Mouse (Mus musculus) ES-E14 (cell line): ENCODE measurements around the gene Wdr43. TPM values are rescaled to one million over a fixed set of nuclear protein-coding genes. Genes with fewer than 3 reads are reported as not detected.

Source experiments
- DNase-seq: peaks from one replicate; pipeline ENCODE4 v3.0.0-alpha.2; 2013; ENCODE audit warnings: low read depth, low spot score
- H3K27ac ChIP-seq: 2 replicates; pipeline ENCODE4 v1.5.1; 2012; ENCODE audit warnings: low read depth, mild to moderate bottlenecking, low read length, moderate library complexity, mixed read lengths; ENCODE audit not compliant: poor library complexity, insufficient read depth, severe bottlenecking
- H3K36me3 ChIP-seq: 2 replicates; pipeline ENCODE4 v1.6.1; 2012; ENCODE audit warnings: mild to moderate bottlenecking, low read length, moderate library complexity, mixed read lengths; ENCODE audit not compliant: control insufficient read depth, poor library complexity, insufficient read depth, severe bottlenecking
- H3K4me1 ChIP-seq, 2 experiments: fragments of 150-350 bp in 1 of 2; sonication (generic) in 1 of 2; 2 replicates each; pipeline ENCODE4 v1.6.1; 2012; ENCODE audit warnings: low read length in 2 of 2, mild to moderate bottlenecking in 1 of 2, mixed read lengths in 1 of 2; ENCODE audit not compliant: control insufficient read depth in 2 of 2, insufficient read depth in 2 of 2, poor library complexity in 1 of 2
- H3K4me3 ChIP-seq, 2 experiments: fragments of 150-350 bp in 1 of 2; sonication (generic) in 1 of 2; 2 replicates each; pipeline ENCODE4 v1.5.1; 2012; ENCODE audit warnings: low read length in 2 of 2, low read depth in 1 of 2, mild to moderate bottlenecking in 1 of 2, mixed read lengths in 1 of 2; ENCODE audit not compliant: insufficient read depth in 1 of 2, poor library complexity in 1 of 2, severe bottlenecking in 1 of 2
- H3K9ac ChIP-seq: 2 replicates; pipeline ENCODE4 v1.6.1; 2012; ENCODE audit warnings: low read depth, mild to moderate bottlenecking, low read length, mixed read lengths; ENCODE audit not compliant: poor library complexity, insufficient read depth, severe bottlenecking
- H3K9me3 ChIP-seq: fragments of 150-350 bp; sonication (generic); 2 replicates; pipeline ENCODE4 v1.6.1; 2012; ENCODE audit warnings: low read depth, mild to moderate bottlenecking, low read length; ENCODE audit not compliant: control insufficient read depth, insufficient read depth
- CHD2 ChIP-seq: IDR thresholded peaks from 2 replicates; pipeline ENCODE4 v1.6.1; 2014; ENCODE audit warnings: mild to moderate bottlenecking, low read depth, low read length, inconsistent platforms
- HCFC1 ChIP-seq: IDR thresholded peaks from 2 replicates; pipeline ENCODE4 v1.6.1; 2012; ENCODE audit warnings: low read length, inconsistent platforms, borderline replicate concordance; ENCODE audit not compliant: insufficient read depth
- MAFK ChIP-seq: IDR thresholded peaks from 2 replicates; pipeline ENCODE4 v1.6.1; 2014; ENCODE audit warnings: mild to moderate bottlenecking, low read depth, low read length, inconsistent platforms; ENCODE audit not compliant: insufficient read depth
- ZC3H11A ChIP-seq: IDR thresholded peaks from 2 replicates; pipeline ENCODE4 v1.6.1; 2012; ENCODE audit warnings: low read depth, mild to moderate bottlenecking, inconsistent platforms, low read length, borderline replicate concordance
- ZNF384 ChIP-seq: IDR thresholded peaks from 2 replicates; pipeline ENCODE4 v1.6.1; 2012; ENCODE audit warnings: low read depth, low read length, inconsistent platforms
- in situ Hi-C, 2 experiments: fragments of 600-800 bp; cut with MboI; formaldehyde crosslinking; loops; one replicate each; pipeline ENCODE4 v1.15.1; 2025; ENCODE audit warnings: low sequenced_read_pairs in 2 of 2, inconsistent platforms in 1 of 2; ENCODE audit not compliant: unreplicated experiment in 2 of 2
- total RNA-seq: library from RNA; depleted of rRNA; stranded (reverse); fragments of 300-350 nt; gene quantifications from 2 replicates; pipeline ENCODE4 v1.2.3, GENCODE M21; 2012

The Wdr43 gene
- total RNA-seq, 1 experiment: 264 TPM

DNA sequence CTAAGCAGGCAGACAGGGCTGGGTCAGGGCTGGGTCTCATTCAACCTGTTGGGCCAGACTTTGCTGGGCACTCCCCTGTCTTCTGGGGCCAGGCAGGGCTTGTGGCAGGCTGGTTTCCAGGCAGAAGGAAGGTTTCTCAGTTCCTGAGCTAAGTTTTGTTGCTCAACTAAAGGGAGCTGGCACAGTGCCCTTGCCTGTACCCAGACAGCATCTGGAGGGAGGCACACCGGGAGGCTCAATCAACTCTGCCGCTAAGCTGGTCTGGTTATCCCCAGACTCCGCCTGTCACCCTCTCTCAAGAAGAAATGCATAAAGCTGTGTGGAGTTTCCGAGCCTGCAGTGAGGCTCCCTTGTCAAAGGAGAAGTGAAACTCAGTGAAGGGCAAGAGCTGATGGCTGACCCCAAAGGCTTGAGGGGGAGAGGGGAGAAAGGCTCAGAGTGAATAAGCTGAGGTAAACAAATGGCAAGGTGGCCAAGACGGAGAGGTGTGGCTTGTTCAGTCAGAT lies 68.5 kb downstream of the Wdr43 start:
- H3K9me3 ChIP-seq: no peaks in the 10 kb centered on the region
- H3K27ac ChIP-seq: no peak overlapping the region
- H3K9ac ChIP-seq: no peak overlapping the region
- H3K4me3 ChIP-seq: no peak overlapping the region
- no peak for DNase-seq
- H3K36me3 ChIP-seq: no peaks in the 10 kb centered on the region
- no peaks in the 10 kb centered on the region for H3K4me1 ChIP-seq
- in situ Hi-C loops: loop anchor here in 1 of 2 experiments (25.0 kb wide), 1 partner anchor 178 kb away; no protein-coding TSS in a partner anchor
- TF ChIP-seq CHD2 (no peak), MAFK (no peak)

DNA sequence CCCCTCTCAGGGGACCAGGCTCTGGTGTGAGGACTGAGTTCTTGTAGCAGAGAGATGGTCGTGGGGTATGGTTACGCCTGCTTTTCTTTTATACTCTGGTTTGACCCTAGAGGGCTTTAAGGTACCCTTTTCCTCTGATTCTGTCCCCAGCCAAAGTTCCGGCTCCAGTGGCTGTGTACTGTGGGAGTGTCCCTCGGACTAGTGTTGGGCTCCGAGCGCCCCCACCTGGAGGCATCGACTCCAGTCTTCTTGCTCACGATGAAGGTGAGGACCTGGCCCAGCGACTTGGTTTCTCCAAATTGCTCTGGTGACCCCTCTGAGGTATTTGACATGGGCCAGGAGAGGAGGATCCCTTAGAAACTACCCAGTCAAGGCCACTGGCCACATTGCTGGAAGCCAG lies 71.7 kb downstream of the Wdr43 start:
- Histone ChIP-seq H3K4me1 (no peaks in the 10 kb centered on the region), H3K9ac (no peak overlapping the region), H3K27ac (no peak overlapping the region), H3K36me3 (no peaks in the 10 kb centered on the region), H3K9me3 (no peaks in the 10 kb centered on the region), H3K4me3 (no peak overlapping the region)
- in situ Hi-C loops: loop anchor here in 1 of 2 experiments (25.0 kb wide), 1 partner anchor 175 kb away; no protein-coding TSS in a partner anchor
- DNase-seq: no peak
- TF ChIP-seq ZNF384: no peak
- no peak for TF ChIP-seq ZC3H11A
- TF ChIP-seq MAFK: no peak
- TF ChIP-seq CHD2: no peak
- no peak for TF ChIP-seq HCFC1

DNA sequence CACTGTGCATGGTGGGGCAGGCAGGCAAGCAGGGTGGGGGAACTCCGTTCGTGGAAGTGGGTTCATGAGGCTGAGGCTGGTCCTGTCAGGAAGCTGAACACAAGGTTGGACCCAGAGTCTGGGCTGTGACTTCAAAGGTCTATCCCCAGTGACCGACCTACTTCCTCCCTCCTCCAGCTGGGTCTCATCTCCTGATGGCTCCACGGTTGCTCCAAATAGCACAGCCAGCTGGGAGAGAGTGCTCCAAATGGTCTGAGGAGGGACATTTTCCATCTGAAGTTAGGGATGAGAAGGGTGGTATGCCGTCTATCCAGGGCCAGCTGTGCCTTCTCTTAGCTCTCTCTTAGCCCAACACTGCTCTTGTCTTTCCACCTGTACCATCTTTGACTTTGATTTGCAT lies 74.2 kb downstream of the Wdr43 start:
- Histone ChIP-seq H3K4me1 (no peaks in the 10 kb centered on the region), H3K4me3 (no peak overlapping the region), H3K27ac (no peak overlapping the region), H3K36me3 (no peaks in the 10 kb centered on the region), H3K9ac (no peak overlapping the region), H3K9me3 (no peaks in the 10 kb centered on the region)
- no peak for DNase-seq
- no peak for TF ChIP-seq ZNF384
- no peak for TF ChIP-seq CHD2
- TF ChIP-seq MAFK: no peak
- TF ChIP-seq HCFC1: no peak
- no peak for TF ChIP-seq ZC3H11A
- in situ Hi-C loops: loop anchor here (5.0 to 25.0 kb wide), 2 partner anchors 172 to 182 kb away; no protein-coding TSS in a partner anchor

DNA sequence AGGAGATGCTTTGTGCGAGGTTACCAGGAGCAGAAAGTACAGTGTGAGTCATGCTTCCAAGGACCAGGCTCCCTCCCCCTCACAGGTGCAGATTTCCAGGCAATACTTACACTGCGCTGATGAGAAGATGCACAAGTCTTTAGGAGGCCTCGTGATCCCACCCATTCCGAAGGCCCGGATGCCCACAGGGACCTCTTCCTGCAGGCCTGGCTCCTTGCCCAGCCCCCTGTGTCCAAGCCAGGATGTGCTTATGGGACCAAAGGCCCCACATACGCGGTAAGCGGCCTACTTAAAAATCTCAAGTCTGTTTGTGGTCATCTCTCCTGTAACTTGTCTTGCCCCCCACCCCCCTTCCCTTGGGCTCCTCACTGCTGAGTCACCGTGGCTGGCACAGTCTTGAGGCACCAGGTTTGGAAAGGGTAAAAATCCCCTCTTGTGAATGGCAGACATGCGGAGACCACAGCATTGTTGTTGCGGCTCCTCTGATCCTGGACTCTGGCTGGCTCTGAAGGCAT lies 75.7 kb downstream of the Wdr43 start:
- no peak for TF ChIP-seq HCFC1
- TF ChIP-seq ZNF384: no peak
- no peak for TF ChIP-seq ZC3H11A
- no peak for TF ChIP-seq CHD2
- TF ChIP-seq MAFK: no peak
- Histone ChIP-seq H3K4me3 (no peak overlapping the region), H3K9me3 (no peaks in the 10 kb centered on the region), H3K27ac (no peak overlapping the region), H3K36me3 (no peaks in the 10 kb centered on the region), H3K4me1 (no peaks in the 10 kb centered on the region), H3K9ac (no peak overlapping the region)
- DNase-seq: no peak
- in situ Hi-C loops: loop anchor here (5.0 to 25.0 kb wide), 2 partner anchors 171 to 181 kb away; no protein-coding TSS in a partner anchor

GRCm38 (mm10) chr17:71693313-71693712 lies 77.6 kb downstream of the Wdr43 start:
- in situ Hi-C loops: loop anchor here (5.0 to 25.0 kb wide), 2 partner anchors 169 to 179 kb away; no protein-coding TSS in a partner anchor
- no peaks in the 10 kb centered on the region for H3K36me3 ChIP-seq
- H3K9ac ChIP-seq: no peak overlapping the region
- H3K27ac ChIP-seq: no peak overlapping the region
- no peaks in the 10 kb centered on the region for H3K4me1 ChIP-seq
- no peak for DNase-seq
- TF ChIP-seq MAFK (no peak), CHD2 (no peak), HCFC1 (no peak), ZC3H11A (no peak), ZNF384 (no peak)
- no peak overlapping the region for H3K4me3 ChIP-seq
- H3K9me3 ChIP-seq: no peaks in the 10 kb centered on the region
